Mouse (Mus musculus) lung, adult 2 months (tissue): ENCODE measurements around the gene Grk6.

Experiments used
- CTCF ChIP-seq: fragments of 200-500 bp; IDR thresholded peaks from 2 replicates; pipeline ENCODE4 v1.5.1; 2011; ENCODE audit warnings: mild to moderate bottlenecking, low read length, control low read depth; ENCODE audit not compliant: insufficient read depth
- POLR2A ChIP-seq: fragments of 200-500 bp; IDR thresholded peaks from 2 replicates; pipeline ENCODE4 v1.6.1; 2011; ENCODE audit warnings: low read depth, mild to moderate bottlenecking, control low read depth, low read length, borderline replicate concordance; ENCODE audit errors: extremely low read depth

DNA sequence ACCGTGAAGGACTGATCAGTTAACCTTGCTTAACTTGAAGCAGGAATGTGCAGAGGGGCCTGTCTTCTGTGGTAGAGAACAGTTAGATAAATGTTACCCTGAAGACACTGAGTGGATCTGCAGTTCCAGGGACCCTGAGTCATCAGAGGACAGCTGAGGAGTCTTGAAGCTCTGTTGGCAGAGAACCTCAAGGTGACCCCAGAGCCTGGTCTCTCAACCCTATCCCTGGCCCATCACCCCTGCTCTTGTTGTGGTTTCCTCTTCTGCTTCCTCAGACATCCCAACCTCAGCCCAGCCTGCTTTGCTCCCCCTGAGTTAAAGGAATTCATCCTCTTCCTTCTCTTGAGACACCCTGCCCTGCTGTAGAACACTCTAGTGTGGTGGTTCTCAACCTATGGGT, 46.8 kb upstream of the Grk6 start, which contains the start of gene Slc34a1:
- TF ChIP-seq CTCF (no peak), POLR2A (no peak)
